Mouse (Mus musculus): ENCODE measurements at regions not wholly inside any gene's neighbourhood (a gene's known extent, or its start where the extent isn't known, plus 50 kb on each side); places are given as distances from the start of the nearest gene placed in this dataset.

GRCm38 (mm10) chr12:95937705-95938104 lies 245.7 kb downstream of the Flrt2 start:
- in situ Hi-C loops (cut with MboI, MseI): no loop called here

DNA sequence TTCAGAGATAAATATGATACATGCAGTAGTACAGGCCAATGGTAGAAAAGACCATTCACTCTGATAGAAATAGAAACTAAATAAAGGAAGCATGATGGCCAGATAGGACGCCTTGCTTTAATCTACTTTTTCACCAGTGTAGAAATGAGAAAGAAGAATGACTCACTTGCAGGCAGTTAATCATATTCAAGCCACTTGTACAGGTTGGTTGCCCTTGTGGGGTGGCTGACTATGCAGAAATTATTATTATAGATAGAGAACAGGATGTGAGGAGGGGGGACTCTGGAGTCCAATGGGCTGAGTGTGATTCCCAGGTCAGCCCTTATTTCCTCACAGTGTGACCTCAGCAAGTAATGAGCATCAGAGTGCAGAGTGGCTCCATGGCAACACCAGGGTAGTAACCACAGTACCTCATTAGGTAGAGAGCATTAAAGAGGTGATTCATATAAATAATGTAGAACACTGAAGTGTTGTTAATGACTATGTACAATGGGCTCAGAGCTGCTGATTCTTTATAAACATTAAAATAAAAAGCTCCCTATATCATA lies 248.5 kb downstream of the Flrt2 start:
- in situ Hi-C loops (cut with MboI, MseI): no loop called here

DNA sequence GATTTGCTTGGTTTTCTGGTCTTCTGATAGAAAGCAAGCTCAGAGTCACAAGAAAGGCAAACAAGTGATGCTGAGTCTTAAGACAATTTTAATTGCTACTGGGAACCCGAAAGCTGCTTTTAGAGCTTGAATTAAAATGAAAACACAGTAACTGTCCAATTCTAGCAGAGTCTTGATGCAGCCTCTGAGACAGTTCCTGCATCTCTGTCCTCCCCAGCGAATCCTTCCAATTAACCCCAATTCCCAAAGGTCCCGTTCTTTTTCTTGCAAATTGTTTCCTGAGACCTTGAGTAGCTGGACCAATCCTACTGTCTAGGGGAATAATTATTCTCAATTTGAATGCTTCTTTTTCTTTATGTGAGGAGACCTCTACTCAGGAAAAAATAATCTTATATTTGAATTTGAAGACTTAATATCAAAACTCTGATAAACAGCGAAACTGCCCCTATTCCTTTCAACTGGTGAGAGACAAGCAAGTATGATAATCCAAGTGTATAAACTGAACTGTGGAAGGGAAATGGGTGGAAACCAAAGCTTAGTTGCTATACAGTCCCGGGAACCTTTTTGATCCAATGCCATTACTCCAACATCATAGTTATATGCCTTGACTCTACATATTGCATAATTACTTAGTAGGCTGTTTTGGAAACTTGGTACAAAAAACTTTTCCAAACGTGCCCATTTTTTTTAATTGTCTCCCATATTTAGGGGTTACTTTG lies 267.9 kb downstream of the Flrt2 start:
- in situ Hi-C loops (cut with MboI, MseI): loop anchor here (5.0 to 10.0 kb wide), 2 partner anchors 98 to 1435 kb away; no protein-coding TSS in a partner anchor

- in situ Hi-C loops (cut with MboI, MseI): loop anchor here in 1 of 2 experiments (5.0 kb wide), 1 partner anchor 98 kb away; no protein-coding TSS in a partner anchor
Measured at GRCm38 (mm10) chr12:95960505-95960871, 268.5 kb downstream of the Flrt2 start.

GRCm38 (mm10) chr12:95962817-95963216 lies 270.8 kb downstream of the Flrt2 start:
- in situ Hi-C loops (cut with MboI, MseI): loop anchor here in 1 of 2 experiments (5.0 kb wide), 1 partner anchor 101 kb away; no protein-coding TSS in a partner anchor

DNA sequence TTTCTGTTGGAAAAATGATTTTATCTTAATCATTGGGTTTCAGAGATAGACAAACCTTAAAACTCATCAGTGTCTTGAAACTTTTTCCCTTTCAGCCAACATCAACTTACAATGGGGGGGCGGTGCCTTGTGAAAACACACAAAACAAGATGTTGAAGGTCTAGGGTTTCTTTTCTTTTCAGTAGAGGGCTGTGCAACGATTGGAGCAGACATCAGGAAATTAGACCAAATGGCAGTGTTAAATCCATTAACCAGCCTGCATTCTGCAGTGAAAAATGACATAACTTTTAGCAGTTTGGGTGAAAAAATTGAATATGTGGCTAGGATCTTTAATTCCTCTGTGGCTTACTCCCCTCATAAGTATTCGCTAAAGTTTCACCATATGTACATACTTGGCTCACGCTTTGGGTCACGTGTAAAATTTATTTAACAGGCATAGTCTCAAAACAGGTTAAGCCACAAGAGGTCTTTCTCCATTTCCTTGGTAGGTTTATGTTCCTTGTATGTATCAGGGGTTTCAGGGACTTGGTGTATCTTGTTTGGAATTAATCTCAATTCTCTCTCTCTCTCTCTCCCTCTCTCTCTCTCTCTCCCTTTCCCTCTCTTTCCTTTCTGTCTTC lies 296.8 kb downstream of the Flrt2 start:
- in situ Hi-C loops (cut with MboI, MseI): no loop called here

GRCm38 (mm10) chr12:95994963-95995362 lies 302.9 kb downstream of the Flrt2 start:
- in situ Hi-C loops (cut with MboI, MseI): no loop called here

- in situ Hi-C loops (cut with MboI, MseI): no loop called here
Measured at GRCm38 (mm10) chr12:96030180-96030579, 338.2 kb downstream of the Flrt2 start.

DNA sequence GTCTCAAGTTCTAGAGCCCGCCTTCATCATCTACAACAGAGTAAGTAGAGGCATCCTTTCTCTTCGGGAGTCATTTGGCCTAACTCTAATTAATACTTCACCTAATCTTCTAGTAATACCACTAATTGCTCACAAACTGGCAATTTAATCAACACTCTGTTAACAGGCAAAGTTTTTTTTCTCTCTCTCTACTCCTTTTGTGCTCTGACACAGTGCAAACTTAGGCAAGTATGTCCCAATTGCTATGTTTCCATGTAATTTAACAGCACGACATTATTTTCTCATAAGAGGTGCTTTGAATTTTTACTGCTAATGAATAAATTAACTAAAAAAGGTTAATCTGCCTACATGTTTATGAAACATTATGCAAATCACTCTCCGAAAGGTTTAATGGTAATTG lies 383.3 kb downstream of the Flrt2 start:
- in situ Hi-C loops (cut with MboI, MseI): no loop called here

DNA sequence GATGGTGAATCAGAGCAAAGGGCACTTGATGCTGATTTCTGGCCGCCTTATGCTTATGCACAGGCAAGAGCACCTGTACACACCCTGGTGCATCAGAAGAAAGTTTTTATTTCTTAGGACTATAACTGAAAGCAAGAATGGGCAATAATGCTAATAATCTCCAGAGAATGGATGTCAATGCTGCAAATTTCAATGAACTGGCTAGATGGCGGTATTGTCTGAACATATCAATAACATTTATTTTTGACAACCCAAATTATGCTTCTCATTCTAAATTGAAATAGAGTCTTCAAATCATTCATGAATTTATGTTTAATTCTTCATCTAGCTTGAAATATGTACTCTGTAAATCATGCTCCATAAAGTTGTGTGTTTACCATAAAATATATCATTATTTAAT lies 399.0 kb downstream of the Flrt2 start:
- in situ Hi-C loops (cut with MboI, MseI): loop anchor here in 1 of 2 experiments (10.0 kb wide), 1 partner anchor 976 kb away; no protein-coding TSS in a partner anchor

GRCm38 (mm10) chr12:96106254-96106653 lies 414.2 kb downstream of the Flrt2 start:
- in situ Hi-C loops (cut with MboI, MseI): no loop called here

DNA sequence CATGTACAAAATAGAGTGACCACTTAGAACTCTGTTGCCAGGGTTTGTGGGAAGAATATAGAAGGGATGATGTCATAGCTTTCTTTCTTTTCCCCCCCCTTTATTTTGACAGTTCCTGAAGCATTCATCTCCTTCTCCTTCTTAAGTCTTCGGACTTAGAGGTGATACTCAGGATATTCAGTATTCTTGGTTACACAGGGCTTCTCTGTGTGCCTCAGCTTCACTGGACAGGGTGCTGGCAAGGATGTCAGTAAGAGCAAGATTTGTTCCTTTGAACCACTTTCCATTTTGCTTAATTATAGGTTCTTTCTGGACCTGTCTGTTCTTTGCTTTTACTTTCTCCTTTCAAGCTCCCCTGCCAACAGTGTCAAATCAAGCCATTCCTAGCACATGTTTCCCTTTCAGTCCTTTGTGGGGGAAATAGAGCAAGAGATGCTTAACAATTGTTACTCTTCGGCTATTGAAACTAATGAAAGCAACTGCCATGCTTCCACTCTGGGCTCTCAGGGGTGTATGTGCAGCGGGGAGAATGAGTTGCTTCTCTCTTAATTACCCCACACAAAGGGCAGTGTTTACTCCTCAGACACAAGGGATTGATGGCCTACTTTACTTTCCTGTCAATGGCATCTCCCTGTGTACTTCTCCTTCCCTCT lies 422.8 kb downstream of the Flrt2 start:
- in situ Hi-C loops (cut with MboI, MseI): no loop called here

DNA sequence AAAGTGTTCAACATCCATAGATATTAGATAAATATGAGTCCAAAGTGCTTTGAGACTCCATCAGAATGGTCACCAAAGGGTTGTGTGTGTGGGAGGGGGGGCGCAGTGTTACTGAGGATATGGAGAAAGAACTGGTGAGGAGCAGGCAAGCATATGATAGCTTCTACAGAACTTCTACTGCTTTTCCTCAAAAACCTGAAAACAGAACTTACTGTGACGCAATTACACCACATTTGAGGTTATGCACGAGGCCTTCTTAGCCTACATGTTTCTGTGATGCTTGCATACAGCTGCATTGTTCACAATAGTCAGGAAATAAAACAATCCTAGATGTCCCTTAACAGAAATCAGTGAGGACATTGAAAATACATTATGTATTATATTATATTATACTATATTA lies 425.5 kb downstream of the Flrt2 start:
- in situ Hi-C loops (cut with MboI, MseI): no loop called here

GRCm38 (mm10) chr12:96124156-96124931 lies 432.3 kb downstream of the Flrt2 start:
- in situ Hi-C loops (cut with MboI, MseI): no loop called here

DNA sequence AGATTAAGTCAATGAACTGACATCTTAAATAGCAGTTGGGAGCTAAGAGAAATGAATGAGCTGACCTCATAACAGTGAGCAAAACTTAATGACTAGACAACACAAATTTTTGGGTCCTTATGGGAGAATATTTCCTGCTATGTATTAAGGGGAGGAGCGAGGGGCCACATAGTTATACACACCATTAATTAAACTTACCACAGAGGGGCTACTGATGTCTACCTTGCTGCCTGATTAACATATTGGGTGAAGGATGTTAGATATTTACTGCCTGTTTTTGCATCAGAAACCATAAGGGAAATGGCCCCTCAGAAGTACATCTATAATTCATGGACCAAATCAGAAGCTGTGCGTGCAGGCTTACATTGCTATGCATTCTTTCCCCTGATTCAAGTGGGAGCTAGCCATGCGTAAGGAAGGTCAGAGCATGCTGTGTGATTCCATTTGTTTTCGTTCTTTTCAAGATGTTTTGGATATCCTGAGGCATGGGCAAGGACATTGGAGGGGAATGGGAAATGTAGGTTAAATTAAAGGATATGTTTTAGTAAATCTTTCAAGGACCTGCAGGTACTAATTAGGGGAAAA lies 437.9 kb downstream of the Flrt2 start:
- in situ Hi-C loops (cut with MboI, MseI): no loop called here

DNA sequence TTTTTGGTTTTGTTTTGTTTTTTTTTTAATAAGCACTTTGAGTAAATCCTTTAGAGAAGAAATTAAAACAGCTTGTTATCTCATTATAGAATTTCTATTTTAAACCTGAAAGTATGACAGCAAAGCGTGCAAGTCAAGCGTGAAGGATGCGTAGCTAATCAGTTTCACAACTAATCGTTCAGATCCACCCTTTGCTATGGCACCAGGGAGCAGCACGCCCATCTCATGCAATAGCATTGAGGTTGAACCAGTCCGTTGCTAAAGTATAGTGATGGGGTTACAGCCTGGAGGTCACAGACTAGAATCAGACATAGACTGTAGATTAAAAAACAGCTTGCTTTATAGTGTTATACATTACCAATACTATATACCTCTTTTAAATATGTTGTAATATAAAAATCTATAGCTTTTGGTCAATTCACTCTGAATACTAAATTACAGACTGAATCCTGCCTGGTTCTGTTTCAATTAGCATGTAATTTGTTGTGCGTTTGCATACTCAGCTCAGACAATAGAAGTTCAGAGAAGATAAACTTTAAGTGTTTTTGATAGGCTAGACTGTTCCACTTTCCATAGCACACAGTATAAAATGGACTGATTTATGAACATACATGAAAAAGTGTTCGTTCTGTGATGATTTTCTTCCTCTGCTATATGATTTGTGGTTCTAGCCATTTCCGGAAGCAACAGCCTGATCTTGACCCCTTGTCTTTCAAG lies 438.9 kb downstream of the Flrt2 start:
- in situ Hi-C loops (cut with MboI, MseI): no loop called here

DNA sequence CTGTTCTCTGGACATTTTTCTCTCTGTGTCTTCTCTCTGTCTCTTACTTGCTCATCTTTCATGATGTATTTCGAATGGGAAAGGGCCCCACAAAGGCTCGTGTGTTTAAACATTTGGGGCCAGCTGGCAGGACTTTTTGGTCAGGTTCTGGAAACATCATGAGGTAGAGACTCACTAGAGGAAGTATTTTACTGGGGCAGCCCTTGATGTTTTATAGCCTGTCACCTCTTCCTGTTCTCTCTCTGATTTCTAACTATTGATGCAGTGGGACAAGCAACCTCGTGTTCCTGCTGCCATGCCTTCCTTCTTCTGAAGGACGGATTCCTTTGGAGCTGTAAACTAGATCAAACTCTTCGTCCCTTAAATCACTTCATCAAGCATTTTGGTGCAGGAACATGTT lies 442.1 kb downstream of the Flrt2 start:
- in situ Hi-C loops (cut with MboI, MseI): no loop called here

DNA sequence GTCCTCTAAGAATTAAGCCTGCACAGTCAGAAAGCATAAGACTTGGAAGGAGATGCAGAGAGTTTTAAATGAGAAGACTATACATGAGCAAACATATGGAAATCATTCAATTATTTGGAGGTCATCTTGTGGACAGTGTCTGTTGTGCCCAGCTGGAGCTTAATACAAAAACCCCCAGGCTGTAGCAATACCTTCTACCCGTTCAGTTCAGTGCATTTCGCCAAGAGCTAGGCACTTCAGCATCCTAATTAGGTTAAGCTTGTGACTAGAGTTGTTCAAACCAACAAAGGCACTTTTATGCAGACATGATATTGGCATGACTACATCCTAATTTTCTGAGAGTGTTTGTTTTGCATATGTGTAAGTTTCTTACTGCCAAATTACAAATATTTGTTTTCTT lies 449.7 kb downstream of the Flrt2 start:
- in situ Hi-C loops (cut with MboI, MseI): no loop called here

DNA sequence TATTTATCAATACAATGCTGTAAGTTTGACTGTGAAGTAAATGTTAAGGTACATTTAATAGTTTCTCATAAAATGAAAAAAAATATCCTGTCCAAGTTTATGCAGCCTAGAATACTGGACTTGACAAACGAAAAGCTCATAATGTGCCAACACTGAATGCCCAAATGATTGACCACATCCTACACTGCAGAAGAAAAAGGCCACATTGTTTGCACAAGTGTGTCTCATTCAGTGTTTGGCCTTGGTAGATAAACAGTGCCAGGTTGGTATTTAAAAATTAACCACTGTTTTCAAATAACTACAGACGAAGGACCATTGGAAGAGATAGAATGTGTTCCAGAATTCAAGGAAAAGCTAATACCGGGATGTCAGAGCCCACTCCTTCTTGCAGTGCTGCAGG lies 462.1 kb downstream of the Flrt2 start:
- in situ Hi-C loops (cut with MboI, MseI): no loop called here

DNA sequence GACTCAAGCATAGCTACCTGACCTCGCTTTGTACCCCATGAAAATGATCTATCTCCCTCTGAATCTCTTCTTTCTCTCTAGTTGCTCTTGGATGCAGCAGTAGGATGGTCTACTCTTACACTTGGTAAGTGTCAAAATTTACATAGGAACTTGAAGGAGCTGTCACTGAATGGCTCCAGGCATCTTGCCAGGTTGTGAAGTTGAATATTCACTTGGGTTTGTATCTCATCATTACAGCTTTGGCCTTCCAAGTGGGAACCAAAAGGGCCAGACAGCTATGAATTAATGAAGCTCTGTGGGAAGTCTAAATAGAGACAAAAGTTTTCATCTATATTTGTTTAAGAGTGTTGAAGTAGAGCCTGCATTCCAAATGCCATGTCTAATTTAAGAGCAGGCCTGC lies 475.5 kb downstream of the Flrt2 start:
- in situ Hi-C loops (cut with MboI, MseI): no loop called here

DNA sequence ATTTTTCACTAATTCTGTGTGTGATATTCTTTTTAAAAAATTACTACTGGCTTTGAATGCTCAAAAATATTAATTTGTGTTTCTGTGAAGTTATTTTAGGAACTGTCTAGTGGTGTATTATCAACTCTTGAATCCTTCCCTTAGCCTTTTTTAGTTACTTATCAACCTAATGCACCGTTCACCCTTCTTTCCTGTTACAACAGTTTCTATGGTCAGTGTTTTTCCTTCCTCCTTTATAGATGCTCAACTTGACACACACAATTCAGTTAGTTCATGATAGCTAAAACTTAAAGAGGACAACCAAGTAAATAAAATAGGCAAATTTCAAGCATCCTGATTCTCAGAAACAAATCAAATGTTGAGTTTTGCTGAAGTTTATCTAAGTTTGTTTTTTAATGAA lies 506.9 kb downstream of the Flrt2 start:
- in situ Hi-C loops (cut with MboI, MseI): no loop called here

Measured in T-helper 17 cell (primary cell).